Mouse (Mus musculus): ENCODE data around the gene Mettl9. TPM values are rescaled to one million over a fixed set of nuclear protein-coding genes. Genes with fewer than 3 reads are reported as not detected.

Gene Mettl9
- total RNA-seq, 4 experiments from 2014 or later: 75.9 to 92.0 (median 87.8) TPM

- no peak for DNase-seq (ENCODE audit: low spot score in 2 of 2)
Observed at GRCm38 (mm10) chr7:121043510-121043909, 9.3 kb downstream of the Mettl9 start.

GRCm38 (mm10) chr7:121044251-121044650 lies 10.0 kb downstream of the Mettl9 start:
- no peak for DNase-seq (ENCODE audit: low spot score in 2 of 2)

GRCm38 (mm10) chr7:121045671-121046453 lies 11.6 kb downstream of the Mettl9 start:
- DNase-seq (ENCODE audit: low spot score in 2 of 2): no peak

- DNase-seq (ENCODE audit: low spot score in 2 of 2): no peak
Observed at GRCm38 (mm10) chr7:121047624-121048023, 13.4 kb downstream of the Mettl9 start.

- no peak for DNase-seq (ENCODE audit: low spot score in 2 of 2)
Observed at GRCm38 (mm10) chr7:121053071-121053470, 18.8 kb downstream of the Mettl9 start.

GRCm38 (mm10) chr7:121059477-121060218 lies 25.4 kb downstream of the Mettl9 start:
- DNase-seq (ENCODE audit: low spot score in 2 of 2): no peak

- no peak for DNase-seq (ENCODE audit: low spot score in 2 of 2)
Observed at GRCm38 (mm10) chr7:121064309-121064708, 30.1 kb downstream of the Mettl9 start.

GRCm38 (mm10) chr7:121071276-121071675 lies 37.0 kb downstream of the Mettl9 start:
- DNase-seq (ENCODE audit: low spot score in 2 of 2): no peak

- no peak for DNase-seq (ENCODE audit: low spot score in 2 of 2)
Observed at GRCm38 (mm10) chr7:121072506-121072905, 38.3 kb downstream of the Mettl9 start.

GRCm38 (mm10) chr7:121074281-121074680 lies 40.0 kb downstream of the Mettl9 start, which contains the start of gene Igsf6:
TSS of gene Igsf6 (minus strand) at chr7:121074572.
- no peak for DNase-seq (ENCODE audit: low spot score in 2 of 2)

GRCm38 (mm10) chr7:121074801-121075400 lies 40.7 kb downstream of the Mettl9 start:
- DNase-seq (ENCODE audit: low spot score in 2 of 2): no peak

GRCm38 (mm10) chr7:121075416-121075815 lies 41.2 kb downstream of the Mettl9 start:
- no peak for DNase-seq (ENCODE audit: low spot score in 2 of 2)

GRCm38 (mm10) chr7:121077311-121077710 lies 43.1 kb downstream of the Mettl9 start:
- DNase-seq (ENCODE audit: low spot score in 2 of 2): no peak

- peak; percentile 47 to 76 for DNase-seq (ENCODE audit: low spot score in 2 of 2)
Observed at GRCm38 (mm10) chr7:121077829-121078228, 43.6 kb downstream of the Mettl9 start.

GRCm38 (mm10) chr7:121081350-121081749 lies 47.1 kb downstream of the Mettl9 start, which contains the start of gene Otoa:
TSS of gene Otoa (plus strand) at chr7:121081650.
- DNase-seq (ENCODE audit: low spot score in 2 of 2): no peak

GRCm38 (mm10) chr7:121081816-121082215 lies 47.6 kb downstream of the Mettl9 start:
- DNase-seq (ENCODE audit: low spot score in 2 of 2): no peak

- DNase-seq (ENCODE audit: low spot score in 2 of 2): no peak
Observed at GRCm38 (mm10) chr7:121082949-121083513, 48.8 kb downstream of the Mettl9 start.

- DNase-seq (ENCODE audit: low spot score in 2 of 2): no peak
Observed at GRCm38 (mm10) chr7:121084840-121085453, 50.7 kb downstream of the Mettl9 start.

- no peak for DNase-seq (ENCODE audit: low spot score in 2 of 2)
Observed at GRCm38 (mm10) chr7:121085500-121085899, 51.3 kb downstream of the Mettl9 start.

GRCm38 (mm10) chr7:121088745-121089144 lies 54.5 kb downstream of the Mettl9 start:
- DNase-seq (ENCODE audit: low spot score in 2 of 2): no peak

GRCm38 (mm10) chr7:121090748-121091147 lies 56.5 kb downstream of the Mettl9 start:
- DNase-seq (ENCODE audit: low spot score in 2 of 2): no peak

All from layer of hippocampus, adult 8-10 months (tissue).